Mouse (Mus musculus) induced T-regulatory cell, adult 2 months (primary cell): Measurements from ENCODE around the gene Arhgap5.

Source experiments
- DNase-seq: peaks from one replicate; pipeline ENCODE4 v3.0.0-alpha.2; 2012; ENCODE audit warnings: low read depth

Gene Arhgap5

DNA sequence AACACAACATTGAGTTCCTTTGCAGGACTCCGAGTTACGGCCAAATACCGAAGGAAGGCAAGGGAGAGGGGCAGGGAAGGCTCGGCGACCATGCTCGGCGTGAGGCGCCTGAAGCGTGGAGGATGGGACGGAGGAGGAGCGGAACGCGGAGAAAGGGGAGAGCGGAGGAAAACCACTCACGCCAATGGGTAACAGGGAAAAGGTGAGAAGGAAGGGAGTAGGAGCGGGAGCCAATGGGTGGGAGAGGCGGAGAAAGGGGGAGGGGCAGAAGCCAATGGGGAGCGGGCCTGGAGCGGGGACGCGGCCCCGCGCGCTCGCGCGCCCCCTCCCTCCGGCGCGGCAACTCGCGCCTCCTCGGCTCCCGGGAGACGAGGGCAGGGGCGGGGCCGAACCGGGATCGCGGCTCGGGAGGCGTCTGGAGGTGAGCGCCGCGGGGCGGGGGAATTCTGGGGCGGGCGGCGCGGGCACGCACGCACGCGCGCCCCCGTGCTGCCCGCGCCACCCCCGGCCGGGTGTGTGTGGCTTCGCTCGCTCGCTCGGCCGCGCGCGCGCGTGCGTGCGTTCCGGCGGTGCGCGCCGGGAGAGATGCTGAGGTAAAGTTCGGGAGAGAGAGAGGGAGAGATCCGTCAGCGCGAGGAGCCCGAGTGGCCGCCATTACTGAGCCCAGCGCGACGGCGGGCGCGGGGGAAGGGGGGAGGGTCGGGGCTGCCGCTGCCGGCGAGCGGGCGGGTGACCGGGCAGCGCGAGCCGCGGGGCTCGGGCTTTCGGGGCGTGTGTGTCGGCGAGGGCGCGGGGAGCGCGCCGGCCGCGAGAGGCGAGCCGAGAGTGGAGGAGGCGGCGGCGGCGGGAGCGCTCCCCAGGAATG lies at the start of gene Arhgap5:
Gene Arhgap5, plus strand, starts transcription at position 517 of the 865 bp plus-strand sequence.
- DNase-seq: peak; percentile 78

DNA sequence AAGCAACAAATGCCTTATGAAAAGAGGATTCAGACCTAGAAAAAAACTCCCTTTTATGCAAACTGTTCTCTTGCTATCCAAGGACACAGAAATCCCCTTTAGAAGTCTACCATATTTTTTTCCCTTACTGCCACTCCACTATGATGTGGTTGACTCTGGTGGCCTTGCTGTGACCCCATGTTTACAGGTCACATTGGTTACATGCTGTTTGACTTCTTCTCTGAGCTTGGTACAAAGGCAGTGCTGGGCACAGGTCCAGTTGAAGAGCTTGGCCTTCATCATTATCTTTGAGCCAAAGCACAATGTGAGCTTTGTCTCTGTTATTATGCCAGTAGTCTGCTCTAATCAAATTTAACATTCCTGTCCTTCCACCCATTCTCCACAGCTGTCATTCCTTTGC lies 39.2 kb upstream of the Arhgap5 start:
- DNase-seq: no peak

DNA sequence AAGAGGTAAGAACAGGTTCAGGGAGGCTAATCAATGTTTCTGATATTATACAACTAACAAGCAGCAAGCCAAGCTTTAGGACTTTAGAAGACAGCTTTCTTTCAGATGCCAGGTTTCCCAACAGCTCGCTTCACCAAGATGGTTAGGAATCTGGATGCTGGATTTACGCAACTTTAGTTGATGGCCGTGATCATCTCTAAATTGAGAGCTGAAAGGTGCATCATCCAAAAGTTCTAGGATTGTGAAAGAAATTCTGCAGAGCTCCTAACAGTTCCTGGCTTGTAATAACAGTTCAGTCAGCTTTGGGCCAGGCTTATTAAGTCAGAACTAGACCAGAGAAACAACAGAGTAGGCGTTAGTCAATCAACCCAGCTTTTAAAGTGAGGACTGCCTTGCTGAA lies 32.2 kb upstream of the Arhgap5 start:
- no peak for DNase-seq

DNA sequence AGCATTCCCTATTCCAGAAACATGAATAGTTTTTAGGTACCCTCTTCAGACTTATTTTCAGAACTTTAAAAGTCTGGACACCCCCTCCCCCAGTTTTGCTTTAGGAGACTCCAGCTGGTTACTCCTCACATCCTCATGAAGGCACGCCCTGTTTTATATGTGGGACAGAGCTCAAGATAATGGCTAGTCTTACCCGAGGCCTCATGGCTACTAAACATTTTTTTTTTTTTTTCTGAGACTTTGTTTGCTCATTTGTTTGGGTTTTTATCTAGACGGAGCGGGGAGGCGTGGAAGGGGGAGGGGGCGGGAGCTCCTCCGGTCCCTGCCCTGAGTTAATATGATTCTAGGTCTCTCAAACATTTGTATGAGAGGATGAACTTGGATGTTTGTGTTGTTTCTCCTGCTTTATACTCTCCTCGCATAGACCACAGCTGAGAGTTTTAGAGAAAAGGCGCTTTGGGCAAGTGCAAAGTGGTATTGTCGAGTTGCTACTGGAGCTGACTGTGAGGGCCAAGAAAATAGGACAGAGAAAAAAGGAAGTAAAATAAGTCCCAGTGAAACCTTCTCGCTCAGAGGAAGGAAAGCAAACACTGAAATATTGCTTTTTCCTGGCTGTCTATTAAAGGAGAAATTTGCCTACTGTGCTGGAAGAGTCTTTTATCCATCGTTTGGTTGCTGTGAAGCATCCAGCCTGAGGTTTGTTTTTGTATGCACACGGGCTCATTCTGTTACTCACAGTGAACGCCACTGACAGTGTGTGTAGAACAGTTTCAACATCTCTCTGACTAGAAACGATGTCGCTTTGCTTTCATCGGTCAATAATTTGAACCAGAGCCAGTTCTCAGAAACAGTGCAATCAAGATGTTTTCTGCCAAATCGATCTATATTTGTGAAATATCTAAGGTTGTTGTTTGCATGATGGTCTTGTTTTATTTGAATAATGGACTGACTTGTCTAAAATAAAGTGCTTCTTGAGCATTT lies 29.5 kb upstream of the Arhgap5 start:
- DNase-seq: no peak

DNA sequence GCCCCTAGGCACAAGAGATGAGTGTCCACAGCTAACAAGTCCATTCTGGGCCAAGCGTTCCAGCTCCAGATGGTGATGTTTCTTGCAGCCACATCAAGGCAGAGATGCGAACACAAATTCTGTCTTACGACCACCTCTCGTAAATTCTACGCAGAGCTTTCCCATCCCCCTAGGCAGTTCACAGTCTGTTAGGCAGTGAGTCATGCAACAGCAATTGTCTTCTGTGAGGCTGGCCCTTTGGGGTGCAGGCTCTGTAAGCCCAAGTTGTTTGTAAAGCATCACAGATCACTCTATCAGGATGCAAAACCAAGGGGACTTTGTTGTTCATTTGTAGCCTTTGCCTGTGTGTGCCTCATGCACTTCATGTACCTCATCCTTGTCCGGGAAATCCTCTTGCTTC lies 27.7 kb upstream of the Arhgap5 start:
- no peak for DNase-seq

DNA sequence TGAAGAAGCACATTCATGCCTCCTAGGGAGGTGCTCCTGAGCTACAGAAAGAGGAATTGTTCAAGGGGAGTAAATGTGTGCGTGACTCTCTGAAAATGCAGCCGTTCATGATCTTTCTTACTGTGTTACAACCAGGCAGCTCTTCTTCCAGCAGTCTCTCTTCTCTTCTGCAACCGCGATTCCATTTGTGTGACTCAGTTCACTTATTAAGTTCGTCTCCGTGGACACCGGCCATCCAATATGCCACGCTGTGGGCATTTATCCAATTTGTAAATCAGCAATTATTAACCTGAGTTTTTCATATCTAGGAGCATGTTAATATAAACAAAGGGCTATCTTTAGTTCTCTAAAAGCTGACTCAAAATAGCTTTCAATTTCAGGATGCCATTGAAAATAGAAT lies 25.2 kb upstream of the Arhgap5 start:
- DNase-seq: no peak

DNA sequence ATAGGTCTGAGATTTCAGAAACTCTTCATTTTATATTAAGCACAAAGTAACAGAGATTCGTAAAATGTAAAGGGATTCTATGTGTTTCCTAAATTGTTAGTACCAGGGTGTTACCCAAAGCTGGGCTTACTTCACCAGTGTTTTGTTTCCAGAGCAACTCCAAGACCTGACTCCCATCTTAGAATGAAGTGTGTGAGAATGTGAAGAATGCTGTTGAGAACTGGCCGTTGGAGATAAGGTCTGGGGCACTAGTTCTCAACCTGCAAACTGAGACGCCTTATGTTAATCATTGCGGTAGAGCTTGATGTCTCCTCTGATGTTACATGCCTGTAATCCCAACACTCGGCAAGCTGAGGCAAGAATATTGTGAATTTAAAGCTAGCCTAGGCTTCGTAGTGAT lies 24.4 kb upstream of the Arhgap5 start:
- DNase-seq: no peak

DNA sequence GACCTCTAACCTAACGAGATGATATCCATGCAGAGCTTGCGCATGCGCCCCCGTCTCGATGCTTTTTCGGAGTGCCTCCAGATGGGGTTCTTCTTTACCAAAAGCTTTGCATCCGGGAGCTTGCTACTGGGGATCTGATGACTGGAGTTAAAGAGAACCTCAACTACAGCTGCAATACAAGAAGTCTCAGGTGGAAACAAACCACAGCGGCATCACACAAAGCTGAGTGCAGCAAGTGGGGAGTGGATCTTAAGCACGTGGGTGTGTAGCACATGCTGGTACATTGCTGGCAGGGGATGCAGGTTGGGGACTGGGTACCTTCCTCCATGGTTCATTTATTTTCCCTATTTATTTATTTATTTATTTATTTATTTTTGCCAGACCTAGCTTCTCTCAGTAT lies 22.9 kb upstream of the Arhgap5 start:
- peak; percentile 10 for DNase-seq

DNA sequence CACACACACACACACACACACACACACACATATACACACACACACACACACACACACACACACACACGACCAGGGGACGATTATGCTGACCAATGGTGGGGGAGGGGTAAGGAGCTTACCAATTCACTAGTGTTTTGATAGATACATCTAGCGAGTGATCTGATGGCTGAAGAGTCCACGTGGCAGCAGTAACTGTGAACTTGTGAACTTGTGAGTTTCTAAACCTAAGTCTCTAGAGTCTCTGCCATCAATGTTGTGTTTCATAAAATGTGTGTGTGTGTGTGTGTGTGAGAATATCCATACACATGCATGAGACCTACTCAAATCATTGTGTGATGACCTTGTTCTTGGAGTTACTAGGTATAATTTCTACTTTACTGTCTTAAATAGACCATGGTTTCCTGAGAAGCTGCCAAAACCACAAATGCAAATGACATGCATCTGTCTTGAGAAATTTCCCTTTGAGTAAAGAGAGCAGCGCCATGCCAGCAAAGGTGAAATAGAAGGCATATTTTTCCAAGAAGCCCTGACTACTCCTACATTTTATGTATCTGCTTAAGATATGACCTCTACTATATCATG lies 21.7 kb upstream of the Arhgap5 start:
- DNase-seq: no peak

DNA sequence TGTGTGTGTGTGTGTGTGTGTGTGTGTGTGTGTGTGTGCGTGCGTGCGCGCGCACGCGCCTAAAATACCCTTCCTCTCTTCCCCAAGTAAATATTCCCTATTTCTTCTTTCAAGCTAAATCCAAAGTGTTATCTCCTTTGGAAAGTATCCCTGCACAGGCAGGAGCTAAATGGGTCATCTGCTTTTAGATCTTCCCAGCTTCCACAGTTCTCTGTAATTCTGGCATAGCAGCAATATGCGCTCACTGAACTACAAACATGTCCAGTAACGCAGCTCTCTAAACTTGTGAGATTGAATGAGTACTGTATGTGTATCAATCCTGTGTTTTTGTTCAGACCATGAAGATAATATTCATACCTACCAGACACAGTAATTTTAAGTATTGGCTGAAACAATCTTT lies 20.6 kb upstream of the Arhgap5 start:
- no peak for DNase-seq

DNA sequence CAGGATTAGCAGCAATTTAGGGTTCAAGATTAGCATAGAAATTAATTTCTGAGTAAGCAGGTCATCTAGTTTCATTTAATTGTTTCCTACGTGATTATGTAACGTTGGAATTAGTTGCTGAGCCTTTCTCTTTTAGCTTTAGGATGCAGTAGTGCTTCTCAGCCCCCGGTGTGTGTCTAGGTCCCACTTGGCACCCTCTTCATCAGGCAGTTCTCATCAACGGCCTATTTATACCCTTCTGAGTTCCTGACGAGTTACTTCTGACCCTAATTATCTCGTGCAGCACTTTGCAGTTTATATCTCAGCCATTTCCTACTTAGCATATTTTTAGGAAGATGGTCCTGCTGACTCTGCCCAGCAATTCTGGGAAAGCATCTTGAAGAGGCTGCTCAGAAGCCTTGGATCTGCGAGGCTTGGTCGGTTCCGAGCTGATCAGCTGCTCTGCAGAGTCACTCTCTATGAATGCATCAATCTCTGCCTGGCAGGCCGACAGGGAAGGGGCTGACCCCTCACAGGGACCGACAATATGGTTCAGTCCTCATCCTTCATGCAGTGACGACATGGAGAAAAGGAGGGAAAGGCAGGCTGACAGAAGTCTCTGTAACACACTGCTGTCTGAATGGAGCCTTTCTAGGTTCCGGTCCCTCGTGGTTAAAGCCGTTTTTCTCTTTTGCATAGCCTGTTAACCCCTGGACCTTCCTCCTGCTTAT lies 15.4 kb upstream of the Arhgap5 start:
- no peak for DNase-seq

DNA sequence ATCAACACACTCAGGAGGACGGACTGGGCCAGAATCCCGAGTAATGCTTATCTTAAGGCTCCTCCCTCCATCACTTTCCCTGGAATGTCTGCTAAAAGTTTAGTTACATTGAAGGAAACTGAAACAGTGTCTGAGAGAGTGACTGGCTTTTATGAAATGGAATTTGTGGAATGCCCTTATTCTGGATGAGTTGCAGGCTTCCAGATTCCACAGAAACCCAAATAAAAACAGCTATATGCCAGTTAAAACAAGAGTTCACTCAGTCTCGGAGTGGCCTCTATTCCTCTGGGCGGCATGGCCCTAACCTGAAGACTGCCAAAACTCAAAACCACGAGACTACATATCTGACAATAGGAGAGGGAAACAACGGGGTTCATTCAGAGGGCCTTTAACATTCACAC lies 10.5 kb upstream of the Arhgap5 start:
- DNase-seq: no peak

DNA sequence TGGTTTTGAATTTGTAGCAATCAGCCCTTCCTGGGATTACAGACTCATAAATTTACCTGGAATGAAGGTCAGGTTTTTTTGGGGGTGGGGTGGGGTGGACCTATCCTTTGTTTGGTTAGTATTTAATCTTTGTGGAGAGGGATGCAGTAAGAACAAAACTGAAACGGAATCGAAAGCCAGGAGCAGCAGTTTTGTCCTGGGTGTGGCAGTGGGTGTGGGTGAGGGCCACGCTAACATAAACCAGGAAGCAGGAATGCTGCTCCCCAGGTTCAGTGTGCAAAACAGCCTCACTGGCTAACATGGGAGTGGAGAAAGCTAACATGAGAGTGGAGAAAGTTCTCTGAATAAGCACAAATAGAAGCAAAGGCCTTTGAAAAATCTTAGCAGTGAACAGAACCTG lies 6.6 kb upstream of the Arhgap5 start:
- DNase-seq: no peak

DNA sequence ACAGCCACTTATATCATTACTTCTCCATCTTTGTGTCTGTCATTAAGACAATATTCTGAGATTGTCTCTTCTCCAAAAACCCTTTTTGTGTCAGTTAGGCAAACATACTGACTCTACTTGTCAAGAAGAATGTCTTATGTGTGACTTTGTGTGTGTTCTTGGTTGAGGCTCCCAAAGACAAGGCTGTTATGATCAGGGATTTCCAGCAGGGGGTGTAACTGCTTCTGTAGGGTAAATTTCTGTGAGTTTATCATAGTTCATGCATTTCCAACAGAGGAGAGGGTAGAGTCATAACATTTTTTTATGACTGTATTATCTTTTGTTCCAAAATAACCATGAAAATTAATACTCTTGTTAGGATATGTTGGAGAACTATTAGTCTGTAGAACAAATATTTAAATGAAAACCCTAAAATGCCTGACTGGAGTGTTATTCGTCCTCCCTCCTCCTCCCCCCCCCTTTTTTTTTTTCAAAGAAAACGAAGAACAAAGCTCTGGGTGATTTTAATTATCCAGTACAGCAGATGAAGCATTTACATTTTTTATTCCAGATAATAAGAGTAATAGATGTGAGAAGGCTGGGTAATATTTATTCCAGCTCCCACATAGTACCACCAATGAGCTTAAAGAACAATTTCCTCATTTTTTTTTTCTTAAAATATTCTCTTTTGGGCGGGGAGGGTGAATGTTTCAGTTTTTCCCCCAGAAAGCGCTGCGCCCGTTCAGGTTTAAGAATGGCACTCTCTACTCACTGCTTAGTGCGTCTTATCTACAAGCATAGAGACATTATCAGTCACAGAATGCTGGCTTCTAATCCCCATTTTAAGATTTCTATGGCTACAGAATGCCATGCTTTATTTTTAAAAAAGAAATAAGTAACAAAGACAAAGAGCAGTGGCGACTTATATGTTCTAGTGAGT lies 2.6 kb upstream of the Arhgap5 start:
- peak; percentile 81 for DNase-seq

DNA sequence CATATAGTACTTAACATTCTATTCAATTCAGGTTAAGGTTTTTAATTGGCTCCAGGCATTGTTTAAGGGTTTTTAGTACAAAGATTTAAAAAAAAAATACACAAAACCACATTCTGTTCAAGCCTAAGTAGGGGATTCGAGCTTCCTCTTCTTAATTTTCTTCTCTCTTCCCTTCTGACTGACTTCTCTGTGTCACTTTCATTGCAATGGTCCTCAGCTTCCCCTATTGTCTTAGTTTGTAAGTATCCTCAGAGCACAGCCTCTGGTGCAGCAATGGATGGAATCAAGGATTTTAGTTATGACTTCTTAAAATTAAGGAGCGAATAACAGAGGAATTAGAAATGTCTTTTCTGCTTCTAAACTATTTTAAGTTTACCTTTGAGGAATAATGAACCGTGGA lies 1.6 kb upstream of the Arhgap5 start:
- DNase-seq: peak; percentile 18

DNA sequence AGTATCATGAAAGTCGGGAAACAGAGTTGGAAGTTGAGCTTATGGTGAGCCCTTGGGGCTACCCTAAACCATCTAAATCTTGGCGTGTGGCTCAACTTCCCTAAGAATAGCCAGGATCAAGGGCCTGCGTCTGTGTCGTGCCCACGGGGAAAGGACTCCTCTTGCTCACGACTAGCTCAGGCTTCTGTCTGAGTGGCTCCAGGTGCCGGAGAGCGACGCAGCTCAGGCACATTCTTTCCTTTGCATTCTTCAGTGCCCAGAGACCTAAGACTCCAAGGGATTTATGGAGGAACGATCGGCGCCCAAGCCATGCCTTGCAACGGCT lies 679 bp upstream of the Arhgap5 start:
- no peak for DNase-seq

DNA sequence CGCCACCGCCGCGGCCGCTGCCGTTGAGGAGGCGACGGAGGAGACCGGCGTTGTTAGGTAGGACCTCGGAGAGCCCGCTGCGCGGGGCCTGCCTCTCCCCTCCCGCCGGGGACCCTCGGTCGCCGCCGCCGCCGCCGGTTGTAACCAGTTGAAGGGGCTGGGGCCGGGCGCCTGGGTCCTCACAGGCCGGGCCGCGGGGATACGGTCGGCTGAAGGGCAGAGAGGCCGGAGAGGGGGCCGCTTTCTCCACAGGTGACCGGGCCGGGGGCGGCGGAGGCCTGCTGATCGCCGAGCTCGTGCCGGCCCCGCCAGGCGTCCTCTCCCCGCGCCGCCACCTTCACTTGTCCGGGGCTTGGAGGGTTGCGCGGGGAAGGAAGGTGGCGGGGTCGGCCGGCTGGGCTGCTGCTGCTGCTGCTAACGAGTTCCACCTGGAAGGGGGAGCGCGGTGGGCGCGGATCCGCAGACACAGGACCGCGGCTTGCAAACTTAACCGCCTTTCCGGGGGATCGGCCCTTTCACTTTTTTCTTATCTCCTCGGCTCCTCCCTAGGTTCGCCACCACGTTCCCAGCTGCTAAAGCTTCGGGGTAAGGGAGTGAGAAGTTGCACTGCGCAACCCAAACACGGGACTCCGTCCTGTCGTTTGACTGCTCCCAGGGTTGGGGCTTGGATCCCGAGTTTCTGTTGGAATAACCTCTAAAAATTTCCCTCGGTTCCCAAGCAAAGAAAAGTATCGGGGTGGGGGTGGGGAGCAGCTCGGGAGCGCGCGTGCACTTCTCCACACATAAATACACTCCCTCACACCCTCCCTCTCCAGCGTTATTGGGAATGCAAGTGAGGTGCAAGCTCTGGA lies 784 bp downstream of the Arhgap5 start:
- DNase-seq: peak; percentile 58

DNA sequence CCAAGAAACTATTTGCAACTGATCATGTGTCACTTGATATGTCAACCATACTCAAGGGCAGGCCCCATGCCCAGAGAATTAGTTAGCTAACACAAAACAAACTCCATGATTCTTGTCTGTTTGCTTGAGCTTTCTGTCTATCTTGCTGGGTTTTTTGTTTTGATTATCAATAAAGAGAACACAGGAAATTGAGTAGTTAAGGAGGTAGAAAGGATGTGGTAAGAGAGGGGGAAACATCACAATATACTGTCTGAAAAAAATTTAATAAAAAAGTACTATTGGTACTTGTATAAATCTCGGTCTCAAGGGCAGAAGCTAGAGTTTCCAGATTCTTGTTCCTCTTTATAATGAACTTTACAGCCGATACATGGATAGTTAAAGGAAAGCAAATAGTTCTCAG lies 20.9 kb downstream of the Arhgap5 start:
- peak; percentile 39 for DNase-seq

DNA sequence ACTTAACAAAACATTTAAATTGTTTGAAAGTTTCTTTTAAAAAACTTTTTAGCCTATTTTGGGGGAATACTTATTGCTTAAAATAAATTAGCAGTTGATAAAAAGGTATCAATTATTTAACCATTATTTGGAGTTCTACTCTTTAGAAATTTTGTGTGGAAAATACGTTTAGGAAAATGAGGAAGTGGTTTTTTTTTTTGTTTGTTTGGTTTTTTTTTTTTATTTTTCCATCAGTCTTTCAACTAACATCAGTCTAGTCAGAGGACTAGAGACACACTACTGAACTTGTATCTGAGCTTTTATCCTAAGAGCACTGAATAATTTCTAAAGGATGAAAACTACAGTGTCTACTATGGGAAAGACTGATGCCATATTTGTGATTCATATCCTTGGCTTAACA lies 21.7 kb downstream of the Arhgap5 start:
- no peak for DNase-seq

DNA sequence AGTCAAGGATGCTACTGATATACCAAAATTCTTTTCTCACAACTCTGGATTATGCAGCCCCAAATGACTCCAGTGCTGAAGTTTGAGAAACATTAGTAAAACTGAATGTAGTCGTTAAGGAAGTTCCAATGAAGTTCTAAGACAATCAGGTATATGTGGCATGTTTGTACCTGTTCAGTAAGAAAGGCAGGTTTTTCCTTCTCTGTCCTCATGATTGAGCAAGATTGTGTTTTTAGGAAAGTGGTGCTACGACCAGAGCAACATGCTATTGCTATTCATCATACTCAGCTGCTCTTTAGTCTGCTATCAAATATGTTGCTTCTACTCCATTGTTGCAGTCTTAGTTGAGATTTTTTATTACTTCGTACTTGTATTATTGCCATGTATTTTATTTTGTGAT lies 26.0 kb downstream of the Arhgap5 start:
- no peak for DNase-seq
